Mouse (Mus musculus): ENCODE measurements around the gene Plod2. TPM values are rescaled to one million over a fixed set of nuclear protein-coding genes. Genes with fewer than 3 reads are reported as not detected.

The Plod2 gene
- polyA plus RNA-seq (2017; shearing (Covaris generic)): 0.91 TPM

DNA sequence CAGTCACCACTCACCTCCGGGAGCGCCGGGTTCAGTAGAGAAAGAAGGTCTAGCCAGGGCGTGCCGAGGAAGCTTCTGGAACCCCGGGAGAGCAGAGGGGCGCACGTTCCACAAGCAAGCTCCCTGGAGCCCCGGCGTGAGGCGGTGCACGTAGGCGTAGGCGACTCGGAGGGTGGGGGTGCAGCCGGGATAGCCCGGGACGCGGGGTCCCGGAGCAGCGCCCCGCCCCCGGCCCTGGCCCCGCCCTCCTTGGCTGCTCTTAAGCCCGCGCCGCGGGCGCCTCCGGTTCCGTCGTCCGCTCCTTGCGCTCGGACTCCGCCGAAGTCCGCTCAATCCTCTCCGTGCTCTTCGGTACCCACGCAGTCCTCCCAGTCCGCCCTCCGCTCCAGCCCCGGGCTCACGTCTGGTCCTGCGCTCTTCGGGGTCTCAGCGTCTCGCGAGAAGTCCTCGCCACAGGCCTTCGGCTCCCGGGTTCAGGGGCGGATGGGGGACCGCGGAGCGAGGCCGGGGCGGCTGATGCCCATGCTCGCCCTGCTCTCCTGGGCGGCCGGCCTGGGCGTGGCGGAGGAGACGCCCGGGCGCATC, at the start of gene Plod2:
Gene Plod2, plus strand, starts transcription at position 247 of the 585 bp plus-strand sequence.

Other genes starting within 250 kb of the Plod2 start
- not detected for gene 1700057G04Rik, start 232.8 kb upstream of the Plod2 start, polyA plus RNA-seq (2017; shearing (Covaris generic))
- 0.34 TPM for gene Plscr4, start 84.8 kb upstream of the Plod2 start, polyA plus RNA-seq (2017; shearing (Covaris generic))

Measured in CD4-positive, CD25-positive, alpha-beta regulatory T cell (primary cell).